Mouse (Mus musculus): Measurements from ENCODE around the gene Chka.
A peak's percentile ranks its signal among the peaks of the same experiment; 100 is the strongest.

Chka gene

GRCm38 (mm10) chr19:3942315-3942714 is 90.7 kb downstream of the Chka start:
- Histone ChIP-seq H3K9me3 (ENCODE audit: low read length) (no peaks in the 10 kb centered on the region), H3K4me1 (replicated peaks; ENCODE audit: low read depth, low read length) (peaks cover 38% of the 10 kb centered on the region), H3K4me3 (replicated peaks; ENCODE audit: low read length) (peak overlapping the region; percentile 58), H3K36me3 (ENCODE audit: insufficient read depth, low read length) (no peaks in the 10 kb centered on the region), H3K27me3 (ENCODE audit: insufficient read depth, low read length) (peaks cover 20% of the 10 kb centered on the region)
- TF ChIP-seq CTCF (conservative IDR thresholded peaks at IDR 0.05; ENCODE audit: low read length) (no peak), NANOG (IDR thresholded peaks at IDR 0.05; ENCODE audit: borderline replicate concordance, low read length) (no peak), POU5F1 (IDR thresholded peaks at IDR 0.05; ENCODE audit: borderline replicate concordance, low read length) (no peak)

GRCm38 (mm10) chr19:3942986-3943735 is 91.6 kb downstream of the Chka start:
- no peak for TF ChIP-seq NANOG (IDR thresholded peaks at IDR 0.05; ENCODE audit: borderline replicate concordance, low read length)
- TF ChIP-seq CTCF (conservative IDR thresholded peaks at IDR 0.05; ENCODE audit: low read length) = no peak
- no peak for TF ChIP-seq POU5F1 (IDR thresholded peaks at IDR 0.05; ENCODE audit: borderline replicate concordance, low read length)
- Histone ChIP-seq H3K4me3 (replicated peaks; ENCODE audit: low read length) (peak overlapping the region; percentile 58), H3K27me3 (ENCODE audit: insufficient read depth, low read length) (peaks cover 16% of the 10 kb centered on the region), H3K9me3 (ENCODE audit: low read length) (no peaks in the 10 kb centered on the region), H3K36me3 (ENCODE audit: insufficient read depth, low read length) (no peaks in the 10 kb centered on the region), H3K4me1 (replicated peaks; ENCODE audit: low read depth, low read length) (peaks cover 39% of the 10 kb centered on the region)

All from E14TG2a.4 (cell line).